Mouse (Mus musculus) fibroblast of lung, adult 2 months (primary cell): ENCODE data around the gene Erh.

Experiments
- DNase-seq: peaks from one replicate; pipeline ENCODE4 v3.0.0-alpha.2; 2011; ENCODE audit warnings: low read depth

The Erh gene

GRCm38 (mm10) chr12:80615371-80616257 is 28.5 kb downstream of the Erh start:
- no peak for DNase-seq

GRCm38 (mm10) chr12:80612113-80612791 is 31.9 kb downstream of the Erh start:
- DNase-seq: no peak

- DNase-seq: no peak
These were observed 34.2 kb downstream of the Erh start for GRCm38 (mm10) chr12:80609928-80610327.

- DNase-seq: no peak
These were observed 35.6 kb downstream of the Erh start for GRCm38 (mm10) chr12:80608576-80608975.

GRCm38 (mm10) chr12:80604218-80604617 is 39.9 kb downstream of the Erh start:
- DNase-seq: no peak

GRCm38 (mm10) chr12:80603566-80603965 is 40.6 kb downstream of the Erh start:
- DNase-seq: no peak

GRCm38 (mm10) chr12:80602432-80602831 is 41.7 kb downstream of the Erh start:
- DNase-seq: no peak

GRCm38 (mm10) chr12:80601597-80602269 is 42.4 kb downstream of the Erh start:
- no peak for DNase-seq

- no peak for DNase-seq
These were observed 45.4 kb downstream of the Erh start for GRCm38 (mm10) chr12:80598756-80599155.

GRCm38 (mm10) chr12:80598236-80598635 is 45.9 kb downstream of the Erh start:
- no peak for DNase-seq

GRCm38 (mm10) chr12:80595968-80596367 is 48.2 kb downstream of the Erh start:
- no peak for DNase-seq

GRCm38 (mm10) chr12:80595566-80595965 is 48.6 kb downstream of the Erh start:
- no peak for DNase-seq

GRCm38 (mm10) chr12:80594781-80595180 is 49.4 kb downstream of the Erh start:
- DNase-seq: no peak

- no peak for DNase-seq
These were observed 50.0 kb downstream of the Erh start for GRCm38 (mm10) chr12:80594141-80594540.

- no peak for DNase-seq
These were observed 59.2 kb downstream of the Erh start for GRCm38 (mm10) chr12:80584973-80585372.
